11 mouse cellular contexts compared by ENCODE assay signal in the genomic region with DNA sequence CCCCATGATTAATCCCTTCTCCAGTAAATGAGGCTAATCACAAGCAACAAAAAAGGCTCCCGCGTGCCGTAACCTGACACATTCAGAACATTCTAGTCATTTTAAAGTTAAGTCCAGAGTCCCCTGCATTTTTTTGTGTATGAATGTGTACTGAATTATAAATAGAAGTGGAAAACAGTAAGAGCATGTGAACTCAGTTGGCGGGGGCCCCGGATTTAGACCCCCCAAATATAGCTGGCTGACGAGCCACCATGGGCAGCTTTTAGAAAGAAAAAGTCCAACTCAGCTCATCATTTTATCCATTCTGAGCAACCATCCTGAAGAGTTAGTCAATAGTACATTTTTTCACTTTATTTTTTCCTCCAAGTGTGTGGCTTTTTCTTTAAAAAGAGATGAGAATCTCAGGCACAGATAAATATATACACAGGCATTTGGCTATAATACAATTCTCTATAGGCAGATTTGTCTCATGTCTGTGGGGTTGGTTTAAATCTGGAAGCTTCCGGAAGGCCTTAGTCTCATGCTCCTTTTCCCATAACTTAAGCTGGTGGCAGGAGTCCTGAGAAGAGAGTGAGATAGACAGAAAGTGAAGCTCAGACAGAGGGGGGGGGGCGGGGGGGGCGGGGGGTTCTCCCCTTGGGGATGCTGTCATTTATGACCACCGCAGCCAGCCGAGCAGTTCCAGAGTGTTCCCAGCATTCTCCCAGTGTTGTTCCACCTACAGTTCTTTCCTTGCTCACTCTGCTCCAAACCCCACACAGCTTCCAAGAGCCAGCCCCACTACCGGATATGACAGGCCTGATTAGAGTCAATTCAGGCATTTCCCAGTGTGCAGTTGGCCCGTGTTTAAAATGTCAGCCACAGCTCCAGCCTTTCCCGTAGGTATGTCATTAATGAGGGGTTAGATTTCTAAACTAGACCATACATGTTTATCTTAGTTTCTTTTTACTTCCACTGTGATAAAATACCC. TPM values are rescaled to one million over a fixed set of nuclear protein-coding genes. Genes with fewer than 3 reads are reported as not detected.
A peak's percentile ranks its signal among the peaks of the same experiment; 100 is the strongest.
DNase-seq lines count a peak whose midpoint lies in the region; ATAC-seq and TF ChIP-seq lines count a peak whose summit lies in the region.
"Had no signal": no experiment of that assay in that cellular context is flagged by ENCODE, and none has a peak within 500 bp of the region (broad histone marks: within the 10 kb centered on the region; RNA-seq: fewer than 3 reads in every experiment).

No protein-coding gene starts in this region.

- no peaks in the 10 kb centered on the region for H3K36me3 ChIP-seq in kidney, postnatal 0 days (ENCODE audit: insufficient read depth, low read length)
- no peaks in the 10 kb centered on the region for H3K36me3 ChIP-seq in heart, embryonic 10.5 days
- no peaks in the 10 kb centered on the region for H3K36me3 ChIP-seq in thymus, adult 2 months (ENCODE audit: control insufficient read depth, insufficient read depth, low read length)
- H3K36me3 ChIP-seq in liver, embryonic 12.5 days = no peaks in the 10 kb centered on the region
- H3K36me3 ChIP-seq: G1E; liver, embryonic 13.5 days had no signal

- H3K27me3 ChIP-seq in kidney, postnatal 0 days (ENCODE audit: insufficient read depth, low read length) = no peaks in the 10 kb centered on the region
- no peaks in the 10 kb centered on the region for H3K27me3 ChIP-seq in heart, embryonic 10.5 days (ENCODE audit: insufficient read depth, poor library complexity, severe bottlenecking)
- no peaks in the 10 kb centered on the region for H3K27me3 ChIP-seq in thymus, adult 2 months (ENCODE audit: control insufficient read depth, insufficient read depth, low read length)
- H3K27me3 ChIP-seq in liver, embryonic 12.5 days (replicated peaks) = no peaks in the 10 kb centered on the region
- H3K27me3 ChIP-seq: liver, embryonic 13.5 days had no signal

- TF ChIP-seq CTCF in kidney, postnatal 0 days (IDR thresholded peaks at IDR 0.05; ENCODE audit: low read depth) = no peak
- no peak for TF ChIP-seq CTCF in thymus, adult 2 months (IDR thresholded peaks at IDR 0.05; ENCODE audit: borderline replicate concordance, control insufficient read depth, extremely low read depth, insufficient read depth, low read length, poor library complexity)

- H3K4me3 ChIP-seq in kidney, postnatal 0 days (replicated peaks; ENCODE audit: low read depth, low read length) = no peak overlapping the region
- no peak overlapping the region for H3K4me3 ChIP-seq in heart, embryonic 10.5 days
- H3K4me3 ChIP-seq in thymus, adult 2 months (ENCODE audit: control insufficient read depth, insufficient read depth, low read length) = no peak overlapping the region
- no peak overlapping the region for H3K4me3 ChIP-seq in liver, embryonic 12.5 days
- H3K4me3 ChIP-seq: liver, embryonic 13.5 days had no signal

- 0 out of 2 replicates have a peak, but pooled peaks have one; percentile 53 for ATAC-seq in kidney, postnatal 0 days (replicated peaks; ENCODE audit: low FRiP score, low read depth)
- ATAC-seq in liver, embryonic 12.5 days = no peak

- peak; percentile 79 for DNase-seq in kidney, postnatal 0 days (ENCODE audit: low spot score)
- no peak for DNase-seq in kidney, adult 8-10 months
- peak; percentile 55 for DNase-seq in embryo, embryonic 11 days
- DNase-seq in heart, embryonic 10.5 days (ENCODE audit: low spot score) = peak; percentile 78
- DNase-seq in lung, postnatal 14 days = peak; percentile 34
- no peak for DNase-seq in thymus, adult 2 months
- DNase-seq in gastrocnemius, postnatal 4 days (ENCODE audit: low spot score in 2 of 2) = no peak
- DNase-seq: liver, embryonic 13.5 days had no signal

- no peak for TF ChIP-seq POLR2A in thymus, adult 2 months (IDR thresholded peaks at IDR 0.05; ENCODE audit: control insufficient read depth, extremely low read depth, insufficient read depth, low read length, poor library complexity)

- no peak overlapping the region for H3K9ac ChIP-seq in kidney, postnatal 0 days (ENCODE audit: low read depth, low read length)
- no peak overlapping the region for H3K9ac ChIP-seq in liver, embryonic 12.5 days
- H3K9ac ChIP-seq: liver, embryonic 13.5 days had no signal

- H3K4me1 ChIP-seq in kidney, postnatal 0 days (replicated peaks; ENCODE audit: insufficient read depth, low read length) = no peaks in the 10 kb centered on the region
- peaks cover 24% of the 10 kb centered on the region for H3K4me1 ChIP-seq in heart, embryonic 10.5 days
- no peaks in the 10 kb centered on the region for H3K4me1 ChIP-seq in thymus, adult 2 months (replicated peaks; ENCODE audit: control insufficient read depth, insufficient read depth, low read length)
- peaks cover 11% of the 10 kb centered on the region; the same call in 1 of the 2 replicates for H3K4me1 ChIP-seq in liver, embryonic 12.5 days

- peak overlapping the region; percentile 71 for H3K27ac ChIP-seq in kidney, postnatal 0 days
- peak overlapping the region; percentile 59; the same call in 1 of the 2 replicates for H3K27ac ChIP-seq in heart, embryonic 10.5 days
- H3K27ac ChIP-seq in thymus, adult 2 months (ENCODE audit: control insufficient read depth, insufficient read depth, low read length) = no peak overlapping the region
- no peak overlapping the region for H3K27ac ChIP-seq in liver, embryonic 12.5 days
- H3K27ac ChIP-seq: liver, embryonic 13.5 days had no signal

- no peak overlapping the region for H3K4me2 ChIP-seq in kidney, postnatal 0 days (ENCODE audit: low read length)
- no peak overlapping the region for H3K4me2 ChIP-seq in liver, embryonic 12.5 days
- H3K4me2 ChIP-seq: liver, embryonic 13.5 days had no signal

- no peaks in the 10 kb centered on the region for H3K9me3 ChIP-seq in kidney, postnatal 0 days (replicated peaks; ENCODE audit: low read length)
- H3K9me3 ChIP-seq in heart, embryonic 10.5 days = no peaks in the 10 kb centered on the region
- H3K9me3 ChIP-seq in liver, embryonic 12.5 days (replicated peaks) = no peaks in the 10 kb centered on the region
- H3K9me3 ChIP-seq: G1E; liver, embryonic 13.5 days had no signal

- 32% methylated on average over 14 of the region's 14 CpGs for WGBS in kidney, postnatal 0 days
- 62% methylated on average over 14 of the region's 14 CpGs for WGBS in heart, embryonic 10.5 days
- 89% methylated on average over 14 of the region's 14 CpGs for WGBS in thymus, adult 2 months
- 64% methylated on average over 12 of the region's 14 CpGs for WGBS in liver, embryonic 12.5 days (ENCODE audit: insufficient replicate concordance)

RNA-seq across cellular contexts. Expression of a gene that starts 34.1 kb away (rescaled TPM):
- 25.3 and 26.8 TPM in 2 replicates for polyA plus RNA-seq in kidney, postnatal 0 days (2015; fragmentation: Nextera tagmentation; extraction: Ambion mirVana)
- 52.8 and 63.4 TPM in 2 replicates for polyA plus RNA-seq in heart, embryonic 10.5 days (2016; fragmentation: Nextera tagmentation; extraction: Ambion mirVana)
- polyA plus RNA-seq in thymus, adult 2 months (2012; rRNA removed) = 18.8 and 19.9 TPM in 2 replicates
- total RNA-seq in gastrocnemius, postnatal 4 days (2021) = 10 to 100 TPM; 53.1 to 57.7 TPM
- polyA plus RNA-seq in liver, embryonic 12.5 days (2016; fragmentation: Nextera tagmentation; extraction: Ambion mirVana) = 39.8 TPM in 2 replicates

RNA-seq across cellular contexts. Expression of a gene that starts 44.2 kb away (rescaled TPM):
- polyA plus RNA-seq in kidney, postnatal 0 days (2015; fragmentation: Nextera tagmentation; extraction: Ambion mirVana) = 1.3 and 2.0 TPM in 2 replicates
- polyA plus RNA-seq in heart, embryonic 10.5 days (2016; fragmentation: Nextera tagmentation; extraction: Ambion mirVana) = 5.5 TPM in 2 replicates
- polyA plus RNA-seq in thymus, adult 2 months (2012; rRNA removed) = 1.2 and 10.6 TPM in 2 replicates
- total RNA-seq in gastrocnemius, postnatal 4 days (2021) = under 1 TPM; 0.39 to 0.98 TPM
- polyA plus RNA-seq in liver, embryonic 12.5 days (2016; fragmentation: Nextera tagmentation; extraction: Ambion mirVana) = 1.7 and 1.9 TPM in 2 replicates
- total RNA-seq: neutrophil, adult 5-6 weeks had no signal
- polyA plus RNA-seq: G1E had no signal

RNA-seq across cellular contexts. Expression of a gene that starts 49.8 kb away (rescaled TPM):
- 14.6 and 15.9 TPM in 2 replicates for polyA plus RNA-seq in kidney, postnatal 0 days (2015; fragmentation: Nextera tagmentation; extraction: Ambion mirVana)
- 16.9 and 19.6 TPM in 2 replicates for polyA plus RNA-seq in heart, embryonic 10.5 days (2016; fragmentation: Nextera tagmentation; extraction: Ambion mirVana)
- polyA plus RNA-seq in thymus, adult 2 months (2012; rRNA removed) = 4.9 and 5.4 TPM in 2 replicates
- 100 to 1,000 TPM; 122 to 125 TPM for total RNA-seq in gastrocnemius, postnatal 4 days (2021)
- 14.3 and 14.4 TPM in 2 replicates for polyA plus RNA-seq in liver, embryonic 12.5 days (2016; fragmentation: Nextera tagmentation; extraction: Ambion mirVana)

Comparison
In these comparisons a context has a peak if more than half of its experiments do, and no peak if none do; other contexts are left out.
1. DNase-seq: peak in kidney, postnatal 0 days (single experiment), embryo, embryonic 11 days (single experiment), heart, embryonic 10.5 days (single experiment) and lung, postnatal 14 days (single experiment); none in kidney, adult 8-10 months (0 of 2), thymus, adult 2 months (single experiment) and gastrocnemius, postnatal 4 days (0 of 2).
2. H3K27ac ChIP-seq: peak in kidney, postnatal 0 days (single experiment) and heart, embryonic 10.5 days (single experiment); none in thymus, adult 2 months (single experiment) and liver, embryonic 12.5 days (single experiment).